Mouse (Mus musculus) left cerebral cortex, adult 2 months (tissue): ENCODE data around the gene Cbfa2t3. TPM values are rescaled to one million over a fixed set of nuclear protein-coding genes. Genes with fewer than 3 reads are reported as not detected.
A peak's percentile ranks its signal among the peaks of the same experiment; 100 is the strongest.

ENCODE experiments used
- DNase-seq, 2 experiments: peaks; one replicate each; pipeline ENCODE4 v3.0.0; 2021 to 2022; ENCODE audit warnings: low spot score in 2 of 2, mixed read lengths in 1 of 2; ENCODE audit errors: extremely low spot score in 1 of 2
- H3K27ac ChIP-seq: fragments of 200-600 bp; 2 replicates; pipeline ENCODE4 v1.8.1; 2022
- H3K4me3 ChIP-seq: fragments of 200-600 bp; 2 replicates; pipeline ENCODE4 v1.8.1; 2022
- CTCF ChIP-seq: fragments of 200-600 bp; IDR thresholded peaks from 2 replicates; pipeline ENCODE4 v1.8.1; 2022; ENCODE audit warnings: antibody characterized with exemption, mild to moderate bottlenecking, moderate library complexity
- intact Hi-C: fragments of 180-260 bp; cut with DNase I; formaldehyde crosslinking; loops from one replicate; pipeline ENCODE4 v1.15.1; 2025
- microRNA-seq, 2 experiments: library from miRNA; unstranded; fragments of <30 nt; microRNA quantifications; one replicate each; pipeline ENCODE4 v1.2.0; 2021
- total RNA-seq, 2 experiments: library from RNA; stranded (reverse); gene quantifications; 2 replicates each; pipeline ENCODE4 v1.2.3; 2021

The Cbfa2t3 gene
- total RNA-seq, 2 experiments from 2014 or later = 32.8 to 48.8 TPM

DNA sequence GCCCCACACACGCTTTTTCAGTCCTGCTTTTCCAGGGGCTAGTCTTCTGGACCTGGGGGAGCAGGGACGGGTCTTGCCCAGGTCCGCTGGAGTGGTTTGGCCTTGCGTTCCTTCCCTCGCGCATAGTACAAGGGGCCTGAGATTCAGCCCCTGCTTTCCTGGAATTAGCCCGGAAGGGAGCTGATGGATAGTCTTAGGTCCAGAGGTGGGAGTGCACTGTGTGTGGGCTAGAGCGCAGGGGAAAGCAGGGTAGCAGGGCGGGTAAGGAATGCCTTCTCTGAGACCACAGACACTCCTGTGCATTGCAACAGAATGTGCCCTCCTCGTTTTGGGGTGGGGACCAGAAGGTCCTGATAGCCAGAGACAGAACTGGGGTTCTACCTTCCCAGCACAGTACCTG, 121.8 kb downstream of the Cbfa2t3 start:
- no peak for TF ChIP-seq CTCF
- Histone ChIP-seq H3K27ac (peak overlapping the region; percentile 92), H3K4me3 (peak overlapping the region; percentile 78)
- intact Hi-C loops = loop anchor here (2.0 kb wide), 1 partner anchor 34 kb away; the partner anchor contains the start of genes Galns and Trappc2l
- DNase-seq = no peak

DNA sequence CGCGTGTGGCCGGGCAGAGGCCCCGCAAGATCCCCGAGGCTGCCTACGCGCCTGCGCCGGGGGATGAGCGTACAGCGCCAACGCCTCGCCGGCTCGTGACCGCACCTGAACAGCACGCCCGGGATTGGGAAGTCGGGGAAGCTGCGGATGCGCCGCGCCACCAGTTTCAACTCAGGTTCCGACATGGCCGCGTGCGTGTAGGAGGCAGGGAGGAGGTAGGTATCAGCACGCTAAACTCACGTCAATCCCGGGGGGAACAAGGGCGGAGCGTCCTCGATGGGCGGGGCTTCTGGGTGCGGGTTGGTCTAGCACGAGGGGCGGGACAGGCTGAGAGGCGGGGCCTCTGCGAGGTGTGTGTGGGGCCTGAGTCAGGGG, 122.3 kb downstream of the Cbfa2t3 start, which contains the start of gene Aprt:
Gene Aprt (minus strand): TSS at position 262 of the 375 bp plus-strand sequence.
- peak within 1 kb of the TSS; percentile 92 for H3K27ac ChIP-seq
- peak within 1 kb of the TSS; percentile 78 for H3K4me3 ChIP-seq
- DNase-seq = peak; percentile 91 to 92
- intact Hi-C loops = loop anchor here (2.0 kb wide), 1 partner anchor 34 kb away; the partner anchor contains the start of genes Galns and Trappc2l
- TF ChIP-seq CTCF = no peak

DNA sequence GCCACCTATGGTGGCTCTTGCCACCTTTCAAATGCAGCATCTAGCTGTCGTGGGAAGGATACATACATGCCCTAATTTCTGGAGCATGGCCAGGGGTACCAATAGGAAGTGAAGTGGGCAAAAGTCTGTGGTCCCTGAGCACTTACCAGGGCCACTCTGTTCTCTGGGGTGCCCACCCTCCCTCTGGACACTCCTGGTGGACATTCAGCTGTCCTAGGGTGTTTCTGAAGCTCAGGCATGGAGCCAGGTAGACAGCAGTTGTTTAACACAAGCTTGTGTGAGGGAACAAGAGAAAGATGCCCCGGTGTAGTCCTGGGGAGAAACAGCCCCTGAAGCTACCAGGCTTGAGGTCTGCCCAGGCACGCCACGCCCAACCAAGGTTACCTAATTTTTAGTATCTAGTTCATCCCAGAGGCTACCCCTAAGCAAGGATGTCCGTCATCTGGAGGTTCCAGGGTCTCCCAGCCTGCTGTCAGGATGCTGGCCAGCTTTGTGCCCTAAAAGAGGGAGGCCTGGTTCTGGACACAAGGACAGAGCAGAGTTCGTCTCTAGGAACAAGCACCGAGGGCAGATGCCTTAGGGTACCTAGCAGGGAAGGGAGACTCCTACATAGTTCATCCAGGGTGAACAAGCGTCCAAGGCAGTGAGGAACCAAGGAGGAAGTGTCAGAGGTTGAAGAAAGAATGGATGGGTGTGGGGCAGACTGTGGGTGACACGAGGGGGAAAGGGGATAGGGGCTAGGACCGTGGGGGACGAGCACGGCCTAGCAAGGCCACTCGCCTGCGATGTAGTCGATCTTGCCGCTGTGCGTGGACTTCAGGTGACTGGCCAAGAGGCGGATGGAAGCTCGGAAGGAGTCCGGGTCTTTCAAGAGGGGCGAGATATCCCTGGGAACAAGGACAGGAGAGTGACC, 122.9 kb downstream of the Cbfa2t3 start:
- peak overlapping the region; percentile 78 for H3K4me3 ChIP-seq
- peak overlapping the region; percentile 92 for H3K27ac ChIP-seq
- intact Hi-C loops = loop anchor here (2.0 kb wide), 1 partner anchor 35 kb away; the partner anchor contains the start of genes Galns and Trappc2l
- no peak for TF ChIP-seq CTCF
- peak in 1 of 2 experiments; percentile 24 for DNase-seq

DNA sequence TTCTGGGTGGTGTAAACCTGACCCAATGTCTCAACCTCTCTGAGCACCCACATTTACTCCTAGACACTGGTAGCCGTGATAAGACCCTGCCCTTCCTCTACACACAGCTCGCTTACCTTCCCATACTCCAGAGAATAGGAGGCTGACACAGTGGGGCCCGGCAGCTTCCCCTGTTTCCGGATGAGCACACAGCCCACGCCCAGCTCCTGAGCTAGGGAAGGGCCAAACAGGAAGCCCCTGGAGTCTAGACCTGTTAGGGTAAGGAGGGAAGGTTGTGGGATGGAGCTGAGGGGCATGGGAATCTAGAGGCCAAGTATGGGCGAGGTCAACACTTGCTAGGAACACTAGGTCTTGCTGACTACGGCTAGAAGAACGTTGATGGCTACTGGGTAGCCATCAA, 123.6 kb downstream of the Cbfa2t3 start:
- intact Hi-C loops = no loop called here
- Histone ChIP-seq H3K4me3 (peak overlapping the region; percentile 78), H3K27ac (no peak overlapping the region; the same call in 1 of the 2 replicates)
- no peak for DNase-seq
- TF ChIP-seq CTCF = no peak

Small RNAs within 50 kb of the gene (microRNA-seq; reads per million reads assigned to microRNA genes)
- gene Mir6396 = 0 reads per million in 2 experiments

Other genes starting within 250 kb of the Cbfa2t3 start
- gene Snai3, start 238.4 kb downstream of the Cbfa2t3 start, total RNA-seq = 1 to 10 TPM; 1.0 to 1.6 TPM
- 10 to 100 TPM; 37.6 to 37.9 TPM for gene Rnf166, start 223.0 kb downstream of the Cbfa2t3 start, total RNA-seq
- gene Ctu2, start 223.0 kb downstream of the Cbfa2t3 start, total RNA-seq = 10 to 100 TPM; 27.0 TPM
- 1 to 10 TPM; 6.8 to 7.7 TPM for gene Piezo1, start 147.8 kb downstream of the Cbfa2t3 start, total RNA-seq
- gene Cdt1, start 131.1 kb downstream of the Cbfa2t3 start, total RNA-seq = 1 to 10 TPM; 2.5 to 5.0 TPM
- gene Aprt, start 122.2 kb downstream of the Cbfa2t3 start, total RNA-seq = 10 to 100 TPM; 52.8 to 56.0 TPM
- gene Galns, start 87.6 kb downstream of the Cbfa2t3 start, total RNA-seq = 1 to 10 TPM; 8.1 to 8.3 TPM
- gene Trappc2l, start 87.5 kb downstream of the Cbfa2t3 start, total RNA-seq = 10 to 100 TPM; 69.8 to 80.3 TPM
- not detected for gene Pabpn1l, start 76.4 kb downstream of the Cbfa2t3 start, total RNA-seq
- gene Acsf3, start 76.4 kb upstream of the Cbfa2t3 start, total RNA-seq = 10 to 100 TPM; 22.8 to 23.3 TPM
- 1 to 10 TPM in 1 of 2 experiments, under 1 TPM in 1; 0.97 to 1.1 TPM for gene Cdh15, start 148.9 kb upstream of the Cbfa2t3 start, total RNA-seq